Mouse (Mus musculus): ENCODE measurements around the gene Erich3.

The Erich3 gene

GRCm38 (mm10) chr3:154682570-154682969 lies 18.9 kb downstream of the Erich3 start:
- DNase-seq, result no peak

GRCm38 (mm10) chr3:154683667-154684066 lies 20.0 kb downstream of the Erich3 start:
- no peak for DNase-seq

GRCm38 (mm10) chr3:154690260-154690659 lies 26.6 kb downstream of the Erich3 start:
- DNase-seq, result no peak

GRCm38 (mm10) chr3:154691897-154692571 lies 28.4 kb downstream of the Erich3 start:
- DNase-seq, result peak; percentile 76 to 81

GRCm38 (mm10) chr3:154692572-154692922 lies 28.9 kb downstream of the Erich3 start:
- DNase-seq, result peak; percentile 38 to 43

GRCm38 (mm10) chr3:154693902-154694301 lies 30.2 kb downstream of the Erich3 start:
- no peak for DNase-seq

- no peak for DNase-seq
Observed at GRCm38 (mm10) chr3:154696611-154697010, 33.0 kb downstream of the Erich3 start.

GRCm38 (mm10) chr3:154698907-154699306 lies 35.2 kb downstream of the Erich3 start:
- no peak for DNase-seq

GRCm38 (mm10) chr3:154700296-154700695 lies 36.6 kb downstream of the Erich3 start:
- no peak for DNase-seq

- DNase-seq, result no peak
Observed at GRCm38 (mm10) chr3:154700735-154701134, 37.1 kb downstream of the Erich3 start.

GRCm38 (mm10) chr3:154704755-154705154 lies 41.1 kb downstream of the Erich3 start:
- DNase-seq, result no peak

GRCm38 (mm10) chr3:154708150-154708549 lies 44.5 kb downstream of the Erich3 start:
- no peak for DNase-seq

- DNase-seq, result peak; percentile 70 to 73
Observed at GRCm38 (mm10) chr3:154723198-154723597, 59.5 kb downstream of the Erich3 start.

- DNase-seq, result no peak
Observed at GRCm38 (mm10) chr3:154731431-154731830, 67.8 kb downstream of the Erich3 start.

GRCm38 (mm10) chr3:154741496-154741895 lies 77.8 kb downstream of the Erich3 start:
- DNase-seq, result no peak

GRCm38 (mm10) chr3:154742927-154743326 lies 79.3 kb downstream of the Erich3 start:
- DNase-seq, result no peak

GRCm38 (mm10) chr3:154744317-154744716 lies 80.7 kb downstream of the Erich3 start:
- DNase-seq, result no peak

- no peak for DNase-seq
Observed at GRCm38 (mm10) chr3:154754505-154754904, 90.8 kb downstream of the Erich3 start.

GRCm38 (mm10) chr3:154755225-154755624 lies 91.6 kb downstream of the Erich3 start:
- DNase-seq, result no peak

GRCm38 (mm10) chr3:154758089-154758488 lies 94.4 kb downstream of the Erich3 start:
- DNase-seq, result no peak

GRCm38 (mm10) chr3:154761108-154761507 lies 97.4 kb downstream of the Erich3 start:
- DNase-seq, result no peak

GRCm38 (mm10) chr3:154763374-154763773 lies 99.7 kb downstream of the Erich3 start:
- no peak for DNase-seq

- no peak for DNase-seq
Observed at GRCm38 (mm10) chr3:154764115-154764514, 100.5 kb downstream of the Erich3 start.

- no peak for DNase-seq
Observed at GRCm38 (mm10) chr3:154766321-154766720, 102.7 kb downstream of the Erich3 start.

GRCm38 (mm10) chr3:154771651-154772050 lies 108.0 kb downstream of the Erich3 start:
- DNase-seq, result no peak

Measured in kidney, postnatal 36 days (tissue).